26 mouse cellular contexts compared by ENCODE assay signal in the genomic region with DNA sequence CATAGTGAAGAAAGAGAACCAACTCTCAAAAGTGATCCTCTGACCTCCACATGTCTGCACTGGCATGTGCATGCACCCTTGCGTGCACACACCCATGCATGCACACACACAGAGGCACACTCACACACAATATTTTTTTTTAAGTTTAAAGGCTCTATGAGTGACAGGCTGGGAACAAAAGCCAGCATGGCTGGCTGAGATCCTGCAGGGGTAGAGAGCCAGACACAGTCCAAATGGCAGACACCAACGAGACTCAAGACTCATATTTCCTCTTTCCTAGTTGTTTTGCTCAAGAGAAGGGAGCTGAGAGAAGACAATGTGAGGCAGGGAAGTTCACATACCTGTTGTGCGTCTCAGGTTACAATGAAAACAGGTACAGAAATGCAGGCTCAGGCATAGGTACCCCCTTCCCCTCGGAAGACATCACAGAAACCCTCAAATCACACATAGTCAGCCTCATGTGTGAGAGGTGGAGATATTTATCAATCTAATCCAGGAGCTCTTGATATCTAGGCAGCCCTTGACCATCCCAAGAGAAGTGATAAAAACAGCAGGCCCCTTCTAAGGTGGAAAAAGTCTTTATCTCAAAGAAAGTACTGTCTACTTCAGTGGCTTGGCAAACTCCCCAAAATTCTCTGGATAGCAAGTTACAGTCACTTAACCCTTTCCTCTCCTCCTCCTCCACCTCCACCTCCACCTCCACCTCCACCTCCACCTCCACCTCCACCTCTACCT.
DNase-seq lines count a peak whose midpoint lies in the region; ATAC-seq and TF ChIP-seq lines count a peak whose summit lies in the region.
"Had no signal": no experiment of that assay in that cellular context is flagged by ENCODE, and none has a peak within 500 bp of the region (broad histone marks: within the 10 kb centered on the region; RNA-seq: fewer than 3 reads in every experiment).

No protein-coding gene starts in this region.

- TF ChIP-seq EP300 in MEL (IDR thresholded peaks at IDR 0.05; ENCODE audit: low read depth in 1 of 2, low read length in 2 of 2): peak; percentile 65 to 66

- no peaks in the 10 kb centered on the region for H3K4me1 ChIP-seq in embryonic facial prominence, embryonic 11.5 days (ENCODE audit: control insufficient read depth, insufficient read depth, low read length)
- peaks cover 15% of the 10 kb centered on the region for H3K4me1 ChIP-seq in embryonic facial prominence, embryonic 10.5 days
- H3K4me1 ChIP-seq in MEL (ENCODE audit: control insufficient read depth in 1 of 2, insufficient read depth in 2 of 2, low read length in 2 of 2): 0 out of 4 replicates have a peak, but pooled peaks cover 0 to 7% of the 10 kb centered on the region in 2 experiments
- peaks cover 10% of the 10 kb centered on the region; the same call in 1 of the 2 replicates for H3K4me1 ChIP-seq in forebrain, embryonic 16.5 days (replicated peaks; ENCODE audit: control insufficient read depth, insufficient read depth, low read length)
- H3K4me1 ChIP-seq: liver, embryonic 15.5 days had no signal

- no peak for TF ChIP-seq CTCF in layer of hippocampus, adult 2 months (conservative IDR thresholded peaks at IDR 0.05)
- TF ChIP-seq CTCF in MEL (IDR thresholded peaks at IDR 0.05 in 2 of 3, conservative IDR thresholded peaks at IDR 0.05 in 1 of 3; ENCODE audit: control insufficient read depth in 1 of 3, insufficient read depth in 1 of 3, low read depth in 2 of 3, low read length in 3 of 3, poor library complexity in 1 of 3, severe bottlenecking in 1 of 3): no peak

- ATAC-seq in embryonic facial prominence, embryonic 11.5 days (replicated peaks; ENCODE audit: insufficient number of reproducible peaks, low FRiP score, low TSS enrichment, low read depth): 0 out of 2 replicates have a peak, but pooled peaks have one; percentile 34
- 0 out of 2 replicates have a peak, but pooled peaks have one; percentile 26 for ATAC-seq in megakaryocyte progenitor cell, adult 5-6 weeks (replicated peaks; ENCODE audit: poor library complexity)
- ATAC-seq in forebrain, embryonic 16.5 days: no peak; the same call in 1 of the 2 replicates
- ATAC-seq: forebrain, embryonic 14.5 days had no signal

- H3K36me3 ChIP-seq in embryonic facial prominence, embryonic 11.5 days (replicated peaks; ENCODE audit: control insufficient read depth, insufficient read depth, low read depth, low read length): no peaks in the 10 kb centered on the region
- no peaks in the 10 kb centered on the region for H3K36me3 ChIP-seq in embryonic facial prominence, embryonic 10.5 days (replicated peaks)
- H3K36me3 ChIP-seq in MEL (ENCODE audit: control insufficient read depth in 1 of 2, insufficient read depth in 2 of 2, low read length in 2 of 2): no peaks in the 10 kb centered on the region
- no peaks in the 10 kb centered on the region for H3K36me3 ChIP-seq in forebrain, embryonic 16.5 days (ENCODE audit: control insufficient read depth, insufficient read depth)
- H3K36me3 ChIP-seq: hindbrain, embryonic 12.5 days; kidney, embryonic 15.5 days; liver, embryonic 15.5 days; neural tube, embryonic 12.5 days had no signal

- no peaks in the 10 kb centered on the region for H3K9me3 ChIP-seq in embryonic facial prominence, embryonic 11.5 days (replicated peaks; ENCODE audit: control insufficient read depth, low read length)
- no peaks in the 10 kb centered on the region for H3K9me3 ChIP-seq in embryonic facial prominence, embryonic 10.5 days
- no peaks in the 10 kb centered on the region for H3K9me3 ChIP-seq in MEL (replicated peaks; ENCODE audit: insufficient read depth, low read length)
- no peaks in the 10 kb centered on the region for H3K9me3 ChIP-seq in forebrain, embryonic 16.5 days (ENCODE audit: control insufficient read depth, low read length)
- H3K9me3 ChIP-seq: hindbrain, embryonic 12.5 days; kidney, embryonic 15.5 days; liver, embryonic 15.5 days; neural tube, embryonic 12.5 days had no signal

- H3K79me2 ChIP-seq in MEL (ENCODE audit: control insufficient read depth, insufficient read depth, low read length, poor library complexity): no peaks in the 10 kb centered on the region

- H3K27me3 ChIP-seq in embryonic facial prominence, embryonic 11.5 days (ENCODE audit: control insufficient read depth, insufficient read depth, low read length): no peaks in the 10 kb centered on the region
- peaks cover 19% of the 10 kb centered on the region; the same call in 1 of the 2 replicates for H3K27me3 ChIP-seq in embryonic facial prominence, embryonic 10.5 days (replicated peaks; ENCODE audit: low read depth, poor library complexity, severe bottlenecking)
- H3K27me3 ChIP-seq in MEL (ENCODE audit: control insufficient read depth in 1 of 2, insufficient read depth in 2 of 2, low read length in 2 of 2): peaks cover 0 to 1% of the 10 kb centered on the region in 2 experiments; a peak in 1 of 4 replicates
- H3K27me3 ChIP-seq in forebrain, embryonic 16.5 days (replicated peaks; ENCODE audit: control insufficient read depth, insufficient read depth, low read length): no peaks in the 10 kb centered on the region
- H3K27me3 ChIP-seq: CH12.LX; hindbrain, embryonic 12.5 days; kidney, embryonic 15.5 days; liver, embryonic 15.5 days; neural tube, embryonic 12.5 days had no signal

- TF ChIP-seq POLR2A in MEL (IDR thresholded peaks at IDR 0.05; ENCODE audit: control insufficient read depth in 1 of 2, insufficient read depth in 1 of 2, low read depth in 1 of 2, low read length in 2 of 2, poor library complexity in 1 of 2): no peak

- H3K4me3 ChIP-seq in embryonic facial prominence, embryonic 11.5 days (ENCODE audit: low read depth, low read length): no peak overlapping the region
- no peak overlapping the region for H3K4me3 ChIP-seq in embryonic facial prominence, embryonic 10.5 days
- H3K4me3 ChIP-seq in layer of hippocampus, adult 2 months: no peak overlapping the region
- no peak overlapping the region for H3K4me3 ChIP-seq in MEL (ENCODE audit: control insufficient read depth in 1 of 2, insufficient read depth in 1 of 2, low read depth in 2 of 2, low read length in 2 of 2)
- H3K4me3 ChIP-seq in forebrain, embryonic 16.5 days (replicated peaks; ENCODE audit: low read length): no peak overlapping the region
- H3K4me3 ChIP-seq: hindbrain, embryonic 12.5 days; kidney, embryonic 15.5 days; liver, embryonic 15.5 days; myocyte; neural tube, embryonic 12.5 days had no signal

- H3K27ac ChIP-seq in embryonic facial prominence, embryonic 11.5 days (replicated peaks; ENCODE audit: low read depth, low read length): no peak overlapping the region
- H3K27ac ChIP-seq in embryonic facial prominence, embryonic 10.5 days (replicated peaks): no peak overlapping the region
- peak overlapping the region; percentile 87 for H3K27ac ChIP-seq in layer of hippocampus, adult 2 months
- no peak overlapping the region for H3K27ac ChIP-seq in MEL (ENCODE audit: control insufficient read depth, low read depth, low read length)
- no peak overlapping the region for H3K27ac ChIP-seq in forebrain, embryonic 16.5 days (ENCODE audit: low read length)
- H3K27ac ChIP-seq: kidney, embryonic 15.5 days; liver, embryonic 15.5 days; neural tube, embryonic 12.5 days had no signal

- no peak overlapping the region for H3K4me2 ChIP-seq in embryonic facial prominence, embryonic 11.5 days (ENCODE audit: low read depth, low read length)
- no peak overlapping the region for H3K4me2 ChIP-seq in forebrain, embryonic 16.5 days (ENCODE audit: low read length)
- H3K4me2 ChIP-seq: hindbrain, embryonic 12.5 days; kidney, embryonic 15.5 days; liver, embryonic 15.5 days; lung, embryonic 14.5 days; midbrain, embryonic 11.5 days; neural tube, embryonic 12.5 days had no signal

- WGBS in embryonic facial prominence, embryonic 11.5 days: 70% methylated on average over 4 of the region's 4 CpGs
- 71% methylated on average over 4 of the region's 4 CpGs for WGBS in embryonic facial prominence, embryonic 10.5 days
- WGBS in forebrain, embryonic 16.5 days: 70% methylated on average over 4 of the region's 4 CpGs

- no peak overlapping the region for H3K9ac ChIP-seq in embryonic facial prominence, embryonic 11.5 days (replicated peaks; ENCODE audit: low read length)
- no peak overlapping the region for H3K9ac ChIP-seq in MEL (ENCODE audit: control insufficient read depth, low read depth, low read length, poor library complexity, severe bottlenecking)
- H3K9ac ChIP-seq in forebrain, embryonic 16.5 days (replicated peaks; ENCODE audit: low read depth, low read length): no peak overlapping the region
- H3K9ac ChIP-seq: hindbrain, embryonic 12.5 days; kidney, embryonic 15.5 days; liver, embryonic 15.5 days; lung, embryonic 14.5 days; neural tube, embryonic 12.5 days had no signal

- no peak for DNase-seq in embryonic facial prominence, embryonic 11.5 days (ENCODE audit: low spot score)
- no peak for DNase-seq in embryonic facial prominence, embryonic 10.5 days (ENCODE audit: low spot score)
- DNase-seq in layer of hippocampus, adult 2 months (ENCODE audit: low spot score in 2 of 2): no peak
- no peak for DNase-seq in layer of hippocampus, adult 8-10 months (ENCODE audit: low spot score in 2 of 2)
- peak; percentile 32 for DNase-seq in MEL (ENCODE audit: low read depth, low spot score)
- DNase-seq in spleen, postnatal 14 days (ENCODE audit: low spot score in 2 of 2): no peak
- DNase-seq: adrenal gland, postnatal 10 days; cerebellum, adult 11 months; cerebellum, adult 9-10 months; embryo, embryonic 11 days; gastrocnemius, postnatal 36 days; kidney, adult 18-20 months; kidney, postnatal 25 days; liver; lung, embryonic 14.5 days; right cerebral cortex, postnatal 4 days had no signal

- TF ChIP-seq RAD21 in MEL (IDR thresholded peaks at IDR 0.05; ENCODE audit: low read depth, low read length): no peak

TF ChIP-seq in MEL, 35 proteins besides CTCF, POLR2A, EP300 and RAD21 (continues in another document):
- TF ChIP-seq JUND (IDR thresholded peaks at IDR 0.05; ENCODE audit: low read depth, low read length) (no peak), ETS1 (IDR thresholded peaks at IDR 0.05; ENCODE audit: low read depth, low read length) (0 out of 2 replicates have a peak, but pooled peaks have one; percentile 21), SMC3 (IDR thresholded peaks at IDR 0.05; ENCODE audit: low read depth, low read length) (no peak), CHD2 (IDR thresholded peaks at IDR 0.05; ENCODE audit: low read length) (no peak), MYC (IDR thresholded peaks at IDR 0.05; ENCODE audit: low read depth, low read length) (no peak), KAT2A (conservative IDR thresholded peaks at IDR 0.05; ENCODE audit: low read depth, low read length) (no peak), MAX (IDR thresholded peaks at IDR 0.05; ENCODE audit: low read length) (no peak), NRF1 (IDR thresholded peaks at IDR 0.05; ENCODE audit: insufficient read depth, low read depth, low read length, poor library complexity, severe bottlenecking) (no peak), USF2 (IDR thresholded peaks at IDR 0.05; ENCODE audit: borderline replicate concordance in 1 of 2, insufficient read depth in 1 of 2, low read depth in 1 of 2, low read length in 2 of 2) (no peak), GATA1 (IDR thresholded peaks at IDR 0.05; ENCODE audit: low read depth, low read length) (peak; percentile 74), ELF1 (IDR thresholded peaks at IDR 0.05; ENCODE audit: low read depth, low read length) (no peak), GABPA (IDR thresholded peaks at IDR 0.05; ENCODE audit: low read depth, low read length) (no peak)
